Mouse (Mus musculus) natural killer cell, adult 2 months (primary cell): ENCODE results near the gene Kctd4.
"Not testable (repeated sequence)": the region's sequence is repeated elsewhere in the genome, so short reads cannot be mapped to it uniquely, and the experiment has no call there.

ENCODE experiments used
- DNase-seq, 2 experiments: peaks; one replicate each; pipeline ENCODE4 v3.0.0; 2022; ENCODE audit warnings: low spot score in 2 of 2

The Kctd4 gene

DNA sequence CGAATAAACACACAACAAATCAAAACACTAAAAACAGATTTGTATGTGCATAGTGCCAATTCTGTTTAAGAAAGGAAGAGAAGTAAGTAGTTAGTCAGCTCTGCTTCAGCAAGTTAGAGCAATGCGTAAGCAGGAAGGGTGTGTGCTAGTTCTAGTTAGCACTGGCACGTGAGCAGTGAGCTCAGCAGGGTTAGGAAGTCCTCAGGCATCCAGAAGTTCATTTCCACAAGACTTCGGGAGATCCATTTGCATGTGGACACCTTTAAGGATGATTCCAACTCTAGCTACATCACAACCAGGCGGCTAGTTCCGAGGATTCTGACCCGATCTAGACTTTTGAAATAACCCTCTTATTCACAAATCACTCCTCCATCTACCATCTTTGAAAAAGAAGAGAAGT is at the start of gene Kctd4:
Gene Kctd4, plus strand, starts transcription at position 244 of the 400 bp plus-strand sequence.
- no peak for DNase-seq

DNA sequence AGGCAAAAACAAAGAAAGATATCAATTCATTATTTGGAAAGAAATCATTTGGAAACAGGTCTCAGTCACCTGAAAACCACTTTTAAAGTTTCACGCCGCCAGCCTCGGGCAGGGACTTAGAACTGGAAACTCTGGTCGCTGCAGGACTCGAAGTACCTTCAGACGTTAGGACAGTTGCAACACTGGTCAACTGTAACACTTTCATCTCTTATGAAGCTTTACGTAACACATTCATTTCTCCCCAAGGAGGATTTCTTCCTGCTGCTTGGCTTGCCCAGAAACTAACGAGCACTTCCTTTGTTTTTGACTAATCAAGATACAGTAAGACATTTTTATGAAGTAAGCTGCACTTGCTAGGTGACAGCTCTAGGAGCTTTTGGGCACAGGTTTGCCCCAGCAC is 47.9 kb upstream of the Kctd4 start:
- DNase-seq: no peak

DNA sequence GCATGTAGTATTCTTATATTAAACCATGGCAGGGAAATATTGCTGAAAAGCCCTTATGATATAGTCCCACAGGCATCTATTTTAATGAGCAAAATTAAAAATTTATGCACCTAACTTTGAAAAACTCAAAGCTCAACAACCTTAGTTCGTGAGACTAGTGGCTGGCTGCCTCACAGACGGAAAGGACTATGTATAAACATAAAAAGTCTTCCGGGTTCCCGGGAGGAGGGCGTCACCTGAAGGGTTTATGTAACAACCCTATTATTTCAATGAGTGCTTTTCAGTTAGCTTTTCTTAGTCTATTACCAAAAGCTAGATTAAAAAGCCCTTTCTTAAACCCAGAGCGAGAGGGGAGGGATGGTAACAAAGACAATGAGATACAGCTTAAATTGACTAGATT is 42.8 kb upstream of the Kctd4 start:
- no peak for DNase-seq

DNA sequence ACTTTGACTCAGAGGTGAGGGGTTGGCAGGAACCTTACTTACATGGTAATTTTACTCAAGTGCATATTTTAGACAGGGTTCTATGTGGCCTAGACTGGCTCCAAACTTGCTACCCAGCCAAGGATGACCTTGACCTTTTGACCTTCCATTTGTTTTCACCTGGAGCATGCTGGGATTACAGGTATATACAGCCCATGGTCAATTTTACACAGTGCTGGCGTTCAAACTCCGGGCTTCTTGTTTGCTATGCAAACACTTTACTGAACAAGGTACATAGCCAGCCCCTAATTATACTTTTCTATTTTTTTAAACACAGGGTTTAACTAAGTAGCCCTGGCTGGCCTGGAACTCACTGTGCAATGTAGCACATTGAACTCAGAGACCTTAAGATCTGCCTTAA is 42.1 kb upstream of the Kctd4 start:
- no peak for DNase-seq

DNA sequence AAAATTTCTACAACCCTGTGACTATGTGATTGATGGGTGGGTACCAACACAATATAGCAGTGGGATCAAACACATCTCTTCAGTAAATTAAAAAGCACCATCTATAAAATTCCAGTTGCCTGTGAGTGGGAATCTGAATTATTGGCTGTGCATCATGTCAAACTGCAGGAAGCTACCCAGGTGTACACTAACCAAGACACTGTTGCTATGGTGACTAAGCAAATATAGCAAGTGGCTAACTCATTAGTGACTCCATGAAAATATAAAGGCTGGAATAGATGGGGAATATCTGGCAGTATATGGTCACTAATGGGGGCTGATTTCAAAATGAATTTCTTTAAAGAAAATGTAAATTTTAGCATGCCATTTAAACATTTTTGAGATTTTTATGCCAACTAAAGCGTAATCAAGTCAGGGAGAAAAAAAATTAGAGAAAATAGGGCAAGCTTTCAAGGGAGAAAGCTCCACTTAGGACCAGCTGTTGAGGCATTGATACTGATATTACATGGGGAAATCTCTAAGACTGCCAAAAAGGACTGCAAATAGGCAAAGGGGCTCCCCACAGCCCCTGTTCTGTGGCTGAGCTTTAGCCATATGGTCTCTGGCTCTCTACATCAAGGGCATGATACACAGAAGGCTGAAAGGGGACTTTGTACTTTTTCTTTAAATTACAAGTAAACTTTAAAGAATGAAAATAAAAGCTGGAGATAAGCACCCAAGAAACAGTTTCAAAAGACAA is 31.3 kb upstream of the Kctd4 start:
- no peak for DNase-seq

DNA sequence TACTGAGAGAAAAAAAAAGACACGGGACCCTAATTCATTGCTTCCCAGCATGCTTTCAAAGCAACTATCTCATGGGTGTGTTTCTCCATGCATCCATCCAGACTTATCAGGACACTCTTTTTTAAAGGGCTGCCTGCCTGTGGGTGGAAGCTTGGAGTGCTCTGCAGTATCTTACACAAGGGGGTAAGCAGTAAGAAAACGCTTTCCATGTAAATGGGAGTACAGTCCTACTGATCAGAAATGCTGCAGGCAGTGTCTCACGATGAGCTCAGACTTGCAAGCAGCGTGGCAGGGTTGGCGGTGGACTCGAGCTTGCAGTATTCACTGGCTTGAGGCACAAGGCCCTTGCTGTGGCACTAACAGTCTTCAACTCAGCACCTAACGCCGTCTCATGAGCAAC is 25.1 kb upstream of the Kctd4 start:
- DNase-seq: not testable (repeated sequence)

GRCm38 (mm10) chr14:75931266-75931665 is 23.5 kb upstream of the Kctd4 start:
- DNase-seq: peak in 1 of 2 experiments; percentile 10

GRCm38 (mm10) chr14:75934359-75934758 is 20.4 kb upstream of the Kctd4 start:
- DNase-seq: no peak

- DNase-seq: no peak
Measured at GRCm38 (mm10) chr14:75937714-75938113, 17.1 kb upstream of the Kctd4 start.

DNA sequence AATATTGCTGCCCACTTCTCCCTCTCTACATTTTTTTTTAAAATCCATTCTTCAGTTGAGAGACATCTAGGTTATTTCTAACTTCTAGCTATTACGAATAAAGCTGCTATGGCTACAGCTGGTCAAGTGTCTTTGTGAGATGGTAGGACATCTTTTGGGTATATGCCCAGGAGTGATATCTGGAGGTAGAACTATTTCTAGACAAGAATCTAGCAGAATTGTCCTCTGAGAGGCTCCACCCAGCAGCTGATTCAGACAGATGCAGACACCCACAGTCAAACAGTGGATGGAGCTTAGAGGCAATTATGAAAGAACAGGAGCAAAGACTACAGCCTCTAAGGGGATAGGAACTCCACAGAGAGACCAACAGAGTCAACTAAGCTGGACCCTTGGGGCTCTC is 13.3 kb upstream of the Kctd4 start:
- no peak for DNase-seq

GRCm38 (mm10) chr14:75942365-75942764 is 12.4 kb upstream of the Kctd4 start:
- no peak for DNase-seq

GRCm38 (mm10) chr14:75947674-75948073 is 7.1 kb upstream of the Kctd4 start:
- DNase-seq: no peak

GRCm38 (mm10) chr14:75953011-75953410 is 1.8 kb upstream of the Kctd4 start:
- DNase-seq: no peak

DNA sequence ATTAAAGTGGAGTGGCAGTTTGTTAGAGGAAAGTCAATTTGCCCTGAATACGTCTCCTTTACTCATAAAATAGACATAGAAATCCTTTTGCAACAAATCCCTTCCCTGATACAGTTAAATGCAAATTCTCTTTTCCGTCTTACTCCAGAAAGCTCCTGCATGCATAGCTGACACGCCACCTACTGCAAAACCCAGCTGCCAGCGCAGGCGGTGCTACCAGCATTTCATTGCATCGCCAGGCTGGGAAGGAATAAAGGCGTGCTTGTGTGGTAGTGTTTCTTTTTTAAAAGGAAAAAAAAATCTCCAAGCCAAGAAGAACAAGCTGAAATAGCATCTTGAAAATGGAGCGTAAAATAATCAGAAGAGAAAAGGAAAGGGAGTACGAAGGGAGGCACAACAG is 7.4 kb downstream of the Kctd4 start:
- DNase-seq: no peak

- DNase-seq: no peak
Measured at GRCm38 (mm10) chr14:75963215-75963614, 8.4 kb downstream of the Kctd4 start.

GRCm38 (mm10) chr14:75964000-75964399 is 9.2 kb downstream of the Kctd4 start:
- no peak for DNase-seq

- no peak for DNase-seq
Measured at GRCm38 (mm10) chr14:75964433-75964832, 9.6 kb downstream of the Kctd4 start.

DNA sequence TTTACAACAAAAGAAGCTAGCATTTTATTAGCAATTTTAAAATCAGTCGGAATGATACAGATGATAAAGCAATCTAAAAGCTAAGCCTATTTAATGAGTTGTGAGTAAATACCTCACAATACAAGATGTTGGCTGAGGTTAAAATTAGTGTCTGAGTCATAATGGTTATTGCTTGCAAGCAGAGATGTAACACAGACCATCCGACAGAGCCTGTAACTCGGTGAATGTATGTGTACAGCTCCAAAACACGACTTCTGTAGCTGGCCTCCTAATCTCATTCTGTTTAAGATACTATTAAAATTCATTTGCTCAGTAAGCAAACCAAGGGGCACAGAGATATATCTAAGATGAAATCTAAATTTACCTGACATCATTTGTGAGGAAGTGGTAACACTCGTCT is 12.5 kb downstream of the Kctd4 start:
- DNase-seq: no peak

GRCm38 (mm10) chr14:75976107-75976506 is 21.3 kb downstream of the Kctd4 start:
- no peak for DNase-seq

DNA sequence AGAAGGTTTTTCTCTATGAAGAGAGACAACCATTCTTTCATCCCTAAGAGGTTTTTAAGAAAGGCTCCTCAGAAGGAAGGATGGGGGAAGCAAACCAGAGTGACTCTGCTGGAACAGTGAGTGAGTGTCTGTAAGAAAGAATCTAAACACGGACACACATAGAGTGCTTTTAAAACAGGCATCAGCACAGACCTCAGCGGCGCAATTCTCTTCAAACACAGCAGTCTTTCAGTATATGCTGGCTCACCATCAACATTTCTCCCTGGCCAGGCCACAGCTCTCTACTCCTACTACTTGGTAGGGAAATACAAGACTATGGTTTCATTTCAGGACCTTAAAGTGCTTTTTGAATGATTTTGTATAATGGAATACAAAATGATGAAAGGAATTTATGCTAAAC is 26.4 kb downstream of the Kctd4 start:
- no peak for DNase-seq

DNA sequence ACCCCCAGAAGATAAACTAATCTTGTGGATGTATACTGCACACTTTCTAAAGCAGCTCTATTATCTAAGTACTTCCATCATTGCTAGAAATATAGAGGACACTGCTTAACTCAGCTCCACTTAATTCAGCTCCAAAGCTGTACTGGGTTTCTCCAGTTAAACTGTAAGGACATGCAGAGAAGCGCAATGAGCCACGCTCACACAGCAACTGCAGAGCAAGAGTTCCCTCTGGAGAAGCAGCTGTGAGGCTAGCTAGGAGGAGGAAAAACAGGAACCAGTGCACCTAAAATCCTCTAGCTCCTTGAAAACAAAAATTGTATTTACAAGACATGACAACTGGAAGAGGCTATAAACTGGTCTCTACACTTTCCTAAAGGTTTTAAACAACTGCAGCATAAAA is 29.1 kb downstream of the Kctd4 start:
- no peak for DNase-seq

- no peak for DNase-seq
Measured at GRCm38 (mm10) chr14:75985112-75985511, 30.3 kb downstream of the Kctd4 start.

- DNase-seq: peak; percentile 31 to 46
Measured at GRCm38 (mm10) chr14:75986878-75987483, 32.2 kb downstream of the Kctd4 start.

DNA sequence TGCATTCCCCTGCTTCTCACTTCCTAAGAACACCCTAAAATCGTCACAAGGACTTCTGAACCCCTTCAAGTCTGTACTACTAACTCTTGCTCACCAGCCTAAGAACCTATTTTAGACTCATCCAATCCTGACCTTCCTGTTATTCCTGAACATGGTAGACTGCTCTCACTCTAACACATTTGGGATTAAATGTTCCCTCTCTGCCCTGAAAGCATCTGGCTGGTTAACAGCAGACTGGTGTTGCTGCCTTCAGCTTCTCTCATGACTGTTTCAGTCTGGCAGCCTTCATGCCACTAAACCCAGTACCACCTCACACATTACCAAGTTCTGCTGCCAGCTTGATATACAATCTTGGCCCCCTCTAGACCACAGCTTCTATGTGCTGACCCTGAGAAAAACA is 34.4 kb downstream of the Kctd4 start:
- DNase-seq: no peak
